10 mouse cellular contexts compared by ENCODE assay signal in the genomic region with DNA sequence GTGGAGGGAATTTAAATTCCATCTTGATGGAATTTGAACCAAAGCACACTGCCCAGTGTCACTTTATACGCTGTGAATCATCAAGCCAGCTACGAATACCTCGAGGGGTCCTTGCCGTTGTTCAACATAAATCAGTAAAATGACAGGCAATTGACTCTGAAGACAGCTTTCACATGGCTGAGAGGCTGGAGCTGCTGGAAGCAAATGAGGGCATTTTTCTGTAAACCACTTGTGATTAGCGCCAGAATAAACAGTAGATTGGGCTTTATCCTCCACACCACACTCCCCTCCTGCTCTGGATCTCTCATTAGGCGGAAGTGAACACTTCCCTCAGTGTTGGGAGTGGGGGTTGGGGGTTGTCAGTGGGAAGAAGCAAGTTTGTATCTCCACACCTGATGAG. TPM values are rescaled to one million over a fixed set of nuclear protein-coding genes. Genes with fewer than 3 reads are reported as not detected.
DNase-seq lines count a peak whose midpoint lies in the region; ATAC-seq and TF ChIP-seq lines count a peak whose summit lies in the region.
"Had no signal": no experiment of that assay in that cellular context is flagged by ENCODE, and none has a peak within 500 bp of the region (broad histone marks: within the 10 kb centered on the region; RNA-seq: fewer than 3 reads in every experiment).

No protein-coding gene starts in this region.

- H3K9ac ChIP-seq in limb, embryonic 15.5 days = no peak overlapping the region
- no peak overlapping the region for H3K9ac ChIP-seq in intestine, embryonic 15.5 days

- intact Hi-C loops in gastrocnemius, adult 2 months (cut with DNase I) = loop anchor here (5.0 kb wide), 1 partner anchor 565 kb away; no protein-coding TSS in a partner anchor

- no peak for TF ChIP-seq POLR2A in brain, embryonic 14.5 days (IDR thresholded peaks at IDR 0.05; ENCODE audit: borderline replicate concordance, extremely low read depth, insufficient read depth, insufficient read length, poor library complexity, severe bottlenecking)

- H3K4me3 ChIP-seq in gastrocnemius, adult 2 months = peak overlapping the region; percentile 11; the same call in 1 of the 2 replicates
- no peak overlapping the region for H3K4me3 ChIP-seq in limb, embryonic 15.5 days
- no peak overlapping the region for H3K4me3 ChIP-seq in limb, embryonic 10.5 days
- no peak overlapping the region for H3K4me3 ChIP-seq in intestine, embryonic 15.5 days (replicated peaks)

- no peak for DNase-seq in gastrocnemius, adult 2 months
- no peak for DNase-seq in gastrocnemius, postnatal 25 days
- no peak for DNase-seq in limb, embryonic 10.5 days (ENCODE audit: low spot score)
- DNase-seq in brain, embryonic 14.5 days (ENCODE audit: low read depth) = peak; percentile 72
- DNase-seq in layer of hippocampus, postnatal 14 days (ENCODE audit: low spot score in 2 of 2) = no peak
- no peak for DNase-seq in c-Kit-positive CD71-positive TER-119-positive erythroid progenitor cells, embryonic 14.5 days (ENCODE audit: low spot score)
- DNase-seq: gastrocnemius, postnatal 10 days had no signal

- no peaks in the 10 kb centered on the region for H3K9me3 ChIP-seq in limb, embryonic 15.5 days
- H3K9me3 ChIP-seq in limb, embryonic 10.5 days (replicated peaks) = no peaks in the 10 kb centered on the region
- no peaks in the 10 kb centered on the region for H3K9me3 ChIP-seq in intestine, embryonic 15.5 days

- WGBS in limb, embryonic 15.5 days = 17% methylated on average over 6 of the region's 6 CpGs
- WGBS in limb, embryonic 10.5 days = 24% methylated on average over 6 of the region's 6 CpGs
- WGBS in intestine, embryonic 15.5 days = 4% methylated on average over 6 of the region's 6 CpGs

- H3K4me1 ChIP-seq in limb, embryonic 15.5 days = peaks cover 66% of the 10 kb centered on the region
- peaks cover 61% of the 10 kb centered on the region for H3K4me1 ChIP-seq in limb, embryonic 10.5 days
- peaks cover 50% of the 10 kb centered on the region for H3K4me1 ChIP-seq in intestine, embryonic 15.5 days (replicated peaks)

- peak overlapping the region; percentile 63 for H3K27ac ChIP-seq in gastrocnemius, adult 2 months
- H3K27ac ChIP-seq in limb, embryonic 15.5 days = 0 out of 2 replicates have a peak overlapping the region, but pooled peaks have one; percentile 33
- H3K27ac ChIP-seq in limb, embryonic 10.5 days = no peak overlapping the region; the same call in 1 of the 2 replicates
- peak overlapping the region; percentile 62 for H3K27ac ChIP-seq in intestine, embryonic 15.5 days

- no peak overlapping the region for H3K4me2 ChIP-seq in limb, embryonic 15.5 days
- H3K4me2 ChIP-seq in intestine, embryonic 15.5 days (replicated peaks) = no peak overlapping the region

- no peaks in the 10 kb centered on the region for H3K27me3 ChIP-seq in limb, embryonic 15.5 days
- no peaks in the 10 kb centered on the region for H3K27me3 ChIP-seq in limb, embryonic 10.5 days (ENCODE audit: low read depth, poor library complexity, severe bottlenecking)
- H3K27me3 ChIP-seq in intestine, embryonic 15.5 days (replicated peaks) = no peaks in the 10 kb centered on the region

- TF ChIP-seq CTCF in gastrocnemius, adult 2 months (IDR thresholded peaks at IDR 0.05) = no peak
- TF ChIP-seq CTCF in brain, embryonic 14.5 days (IDR thresholded peaks at IDR 0.05; ENCODE audit: borderline replicate concordance, extremely low read depth, insufficient read depth, insufficient read length) = no peak

- H3K36me3 ChIP-seq in limb, embryonic 15.5 days = no peaks in the 10 kb centered on the region
- H3K36me3 ChIP-seq in limb, embryonic 10.5 days = no peaks in the 10 kb centered on the region
- H3K36me3 ChIP-seq in intestine, embryonic 15.5 days = no peaks in the 10 kb centered on the region

- no peak for ATAC-seq in limb, embryonic 15.5 days (ENCODE audit: insufficient number of reproducible peaks, low FRiP score, low TSS enrichment, low read depth)
- peak; percentile 24; the same call in 1 of the 2 replicates for ATAC-seq in intestine, embryonic 15.5 days
- ATAC-seq: lung, postnatal 0 days had no signal

RNA-seq across cellular contexts. Expression of a gene that starts 34.3 kb away (rescaled TPM):
- 10 to 100 TPM; 12.6 to 15.1 TPM for total RNA-seq in gastrocnemius, adult 2 months (2021)
- 10 to 100 TPM; 15.8 to 18.2 TPM for total RNA-seq in gastrocnemius, postnatal 25 days (2021)
- 4.2 and 4.8 TPM in 2 replicates for polyA plus RNA-seq in limb, embryonic 15.5 days (2015; fragmentation: Nextera tagmentation; extraction: Ambion mirVana)
- polyA plus RNA-seq in limb, embryonic 10.5 days (2016; fragmentation: Nextera tagmentation; extraction: Ambion mirVana) = 0.26 and 0.33 TPM in 2 replicates
- polyA plus RNA-seq in brain, embryonic 14.5 days (2012; rRNA removed) = 2.0 and 3.5 TPM in 2 replicates
- 2.2 and 2.4 TPM in 2 replicates for polyA plus RNA-seq in intestine, embryonic 15.5 days (2015; fragmentation: Nextera tagmentation; extraction: Ambion mirVana)
- total RNA-seq in layer of hippocampus, postnatal 14 days (2021) = 1 to 10 TPM; 1.6 to 1.7 TPM
